Mouse (Mus musculus) lung, adult 2 months (tissue): ENCODE measurements around the gene Gsdme.

ENCODE experiments used
- CTCF ChIP-seq: fragments of 200-500 bp; IDR thresholded peaks from 2 replicates; pipeline ENCODE4 v1.5.1; 2011; ENCODE audit warnings: mild to moderate bottlenecking, low read length, control low read depth; ENCODE audit not compliant: insufficient read depth
- POLR2A ChIP-seq: fragments of 200-500 bp; IDR thresholded peaks from 2 replicates; pipeline ENCODE4 v1.6.1; 2011; ENCODE audit warnings: low read depth, mild to moderate bottlenecking, control low read depth, low read length, borderline replicate concordance; ENCODE audit errors: extremely low read depth

DNA sequence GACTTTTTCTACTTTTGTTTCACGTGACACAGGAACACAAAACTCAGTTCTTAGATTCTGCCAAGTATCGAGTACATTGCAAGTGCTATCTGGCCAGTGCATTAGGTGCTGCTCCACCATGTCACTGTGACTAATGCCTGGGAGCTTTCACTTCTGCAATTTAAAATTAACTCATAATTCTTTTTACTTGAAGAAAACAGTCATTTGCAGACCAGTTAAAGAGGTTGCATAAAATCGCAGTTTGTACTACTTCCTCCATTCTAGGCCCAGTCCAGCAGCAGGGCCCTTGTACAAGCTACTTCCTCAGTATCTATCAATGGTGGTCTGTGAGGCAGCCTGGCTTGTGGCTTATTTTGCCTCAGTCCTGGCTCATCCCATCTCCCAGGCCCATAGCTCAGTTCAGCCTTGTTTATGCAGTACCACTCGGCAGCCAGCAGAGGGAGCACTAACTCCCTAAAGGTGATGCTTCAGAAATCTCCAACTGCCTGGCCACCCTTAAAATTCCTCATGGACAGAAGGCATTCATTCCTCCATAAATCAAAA, 41.4 kb upstream of the Gsdme start:
- TF ChIP-seq POLR2A (no peak), CTCF (peak; percentile 97)
